Mouse (Mus musculus) embryonic facial prominence, embryonic 11.5 days (tissue): ENCODE results near the gene Serpina6. TPM values are rescaled to one million over a fixed set of nuclear protein-coding genes. Genes with fewer than 3 reads are reported as not detected.
A peak's percentile ranks its signal among the peaks of the same experiment; 100 is the strongest.

Source experiments
- ATAC-seq: fragments of 200-750 bp; cut with Nextera tagmentation; replicated peaks from 2 replicates; pipeline ENCODE4 v1.8.0; 2017; ENCODE audit warnings: low read depth; ENCODE audit not compliant: insufficient number of reproducible peaks, low FRiP score, low TSS enrichment
- DNase-seq: peaks from one replicate; pipeline ENCODE4 v3.0.0-alpha.2; 2015; ENCODE audit warnings: low spot score
- H3K27ac ChIP-seq: fragments of 300-500 bp; sonication (generic); replicated peaks from 2 replicates; pipeline ENCODE4 v1.5.1; 2014; ENCODE audit warnings: mild to moderate bottlenecking, low read depth, low read length, control low read depth
- H3K27me3 ChIP-seq: fragments of 300-500 bp; sonication (generic); 2 replicates; pipeline ENCODE4 v1.6.1; 2014; ENCODE audit warnings: mild to moderate bottlenecking, low read length, moderate library complexity, mixed read lengths; ENCODE audit not compliant: control insufficient read depth, insufficient read depth
- H3K36me3 ChIP-seq: fragments of 300-500 bp; sonication (generic); replicated peaks from 2 replicates; pipeline ENCODE4 v1.6.1; 2014; ENCODE audit warnings: low read depth, mild to moderate bottlenecking, low read length, moderate library complexity, mixed read lengths; ENCODE audit not compliant: control insufficient read depth, insufficient read depth
- H3K4me1 ChIP-seq: fragments of 300-500 bp; sonication (generic); 2 replicates; pipeline ENCODE4 v1.6.1; 2014; ENCODE audit warnings: low read length, mixed read lengths; ENCODE audit not compliant: control insufficient read depth, insufficient read depth
- H3K4me2 ChIP-seq: fragments of 300-500 bp; sonication (generic); 2 replicates; pipeline ENCODE4 v1.6.1; 2014; ENCODE audit warnings: low read depth, mild to moderate bottlenecking, control low read depth, low read length, moderate library complexity
- H3K4me3 ChIP-seq: fragments of 300-500 bp; sonication (generic); 2 replicates; pipeline ENCODE4 v1.5.1; 2014; ENCODE audit warnings: low read depth, low read length, control low read depth
- H3K9ac ChIP-seq: fragments of 300-500 bp; sonication (generic); replicated peaks from 2 replicates; pipeline ENCODE4 v1.6.1; 2014; ENCODE audit warnings: mild to moderate bottlenecking, control low read depth, low read length
- H3K9me3 ChIP-seq: fragments of 300-500 bp; sonication (generic); replicated peaks from 2 replicates; pipeline ENCODE4 v1.6.1; 2016; ENCODE audit warnings: mild to moderate bottlenecking, low read length, inconsistent platforms, mixed read lengths; ENCODE audit not compliant: control insufficient read depth
- WGBS: fragments of 180-500 bp; shearing (Covaris S2); extraction: QIAGEN DNeasy Blood & Tissue Kit; methylation state at CpG from one replicate; pipeline ENCODE4 v1.1.7; 2014; 5-methylcytosine and 5-hydroxymethylcytosine counted together
- polyA plus RNA-seq: library from polyadenylated mRNA; unstranded; fragments of >200 nt; fragmentation: Nextera tagmentation; extraction: Ambion mirVana; gene quantifications from 2 replicates; pipeline ENCODE4 v1.2.1, GENCODE M21; 2014

Serpina6 gene
- polyA plus RNA-seq, 1 experiment from 2014 or later: 0.55 TPM

DNA sequence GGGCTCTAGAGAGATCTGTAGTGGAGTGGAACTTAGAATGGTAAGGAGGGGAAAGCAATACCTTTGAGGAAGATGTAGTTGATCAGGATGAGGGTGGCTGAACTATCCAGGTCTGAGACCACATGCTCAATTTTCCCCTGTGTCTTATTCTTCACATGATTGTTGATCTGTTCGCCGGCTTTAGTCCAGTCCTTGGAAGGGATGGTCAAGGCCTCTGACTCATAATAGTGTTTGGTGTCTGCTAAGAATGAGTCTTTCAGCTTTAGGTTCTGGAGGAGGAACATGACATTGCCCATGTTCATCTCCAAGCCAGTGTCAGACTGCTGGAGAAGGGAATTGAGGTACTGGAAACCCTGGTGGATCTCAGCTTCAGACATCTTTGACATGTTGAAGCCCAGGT, 3.2 kb downstream of the Serpina6 start:
- WGBS: 85% methylated on average over 2 of the region's 2 CpGs
- Histone ChIP-seq H3K36me3 (no peaks in the 10 kb centered on the region), H3K9ac (no peak overlapping the region), H3K4me1 (no peaks in the 10 kb centered on the region), H3K9me3 (no peaks in the 10 kb centered on the region), H3K4me3 (no peak overlapping the region), H3K27ac (no peak overlapping the region), H3K4me2 (no peak overlapping the region), H3K27me3 (no peaks in the 10 kb centered on the region)
- DNase-seq (no peak), ATAC-seq (no peak)

- H3K9me3 ChIP-seq: no peaks in the 10 kb centered on the region
- ATAC-seq (no peak), DNase-seq (no peak)
- H3K4me1 ChIP-seq: no peaks in the 10 kb centered on the region
- no peak overlapping the region for H3K4me2 ChIP-seq
- no peak overlapping the region for H3K4me3 ChIP-seq
- H3K27ac ChIP-seq: no peak overlapping the region
- no peaks in the 10 kb centered on the region for H3K36me3 ChIP-seq
- no peaks in the 10 kb centered on the region for H3K27me3 ChIP-seq
- WGBS: 83% methylated on average over 2 of the region's 2 CpGs
- H3K9ac ChIP-seq: no peak overlapping the region
Measured at GRCm38 (mm10) chr12:103646314-103646713, 10.7 kb downstream of the Serpina6 start.

- no peaks in the 10 kb centered on the region for H3K9me3 ChIP-seq
- peak; percentile 0 for DNase-seq
- H3K4me3 ChIP-seq: no peak overlapping the region
- no peak overlapping the region for H3K9ac ChIP-seq
- no peak overlapping the region for H3K4me2 ChIP-seq
- H3K36me3 ChIP-seq: no peaks in the 10 kb centered on the region
- no peak for ATAC-seq
- H3K27ac ChIP-seq: no peak overlapping the region
- 27% methylated on average over 5 of the region's 5 CpGs for WGBS
- H3K4me1 ChIP-seq: no peaks in the 10 kb centered on the region
- no peaks in the 10 kb centered on the region for H3K27me3 ChIP-seq
Measured at GRCm38 (mm10) chr12:103644601-103645000, 12.4 kb downstream of the Serpina6 start.

DNA sequence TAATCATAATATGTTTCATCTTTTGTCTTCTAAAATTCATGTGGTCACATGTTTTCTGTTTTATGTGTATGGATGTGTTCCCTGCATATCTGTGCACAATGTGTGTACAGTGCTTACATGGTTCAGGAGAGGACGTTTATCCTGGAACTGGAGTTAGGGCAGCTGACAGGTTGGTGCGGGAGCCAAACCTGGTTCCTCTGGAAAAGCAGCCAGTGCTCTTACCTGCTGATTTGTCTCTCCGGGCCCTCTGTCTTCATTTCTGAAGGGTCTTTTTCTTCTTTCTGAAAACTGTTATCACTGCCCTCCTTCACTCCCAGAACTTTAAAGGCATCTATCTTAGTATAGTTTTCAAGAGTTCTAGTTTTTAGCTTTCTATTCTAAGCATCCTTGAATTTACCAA, 13.2 kb downstream of the Serpina6 start:
- WGBS: 79% methylated on average over 3 of the region's 3 CpGs
- no peaks in the 10 kb centered on the region for H3K4me1 ChIP-seq
- no peak overlapping the region for H3K4me2 ChIP-seq
- DNase-seq (no peak), ATAC-seq (no peak)
- no peak overlapping the region for H3K4me3 ChIP-seq
- H3K27ac ChIP-seq: no peak overlapping the region
- no peaks in the 10 kb centered on the region for H3K27me3 ChIP-seq
- no peaks in the 10 kb centered on the region for H3K9me3 ChIP-seq
- no peak overlapping the region for H3K9ac ChIP-seq
- H3K36me3 ChIP-seq: no peaks in the 10 kb centered on the region

DNA sequence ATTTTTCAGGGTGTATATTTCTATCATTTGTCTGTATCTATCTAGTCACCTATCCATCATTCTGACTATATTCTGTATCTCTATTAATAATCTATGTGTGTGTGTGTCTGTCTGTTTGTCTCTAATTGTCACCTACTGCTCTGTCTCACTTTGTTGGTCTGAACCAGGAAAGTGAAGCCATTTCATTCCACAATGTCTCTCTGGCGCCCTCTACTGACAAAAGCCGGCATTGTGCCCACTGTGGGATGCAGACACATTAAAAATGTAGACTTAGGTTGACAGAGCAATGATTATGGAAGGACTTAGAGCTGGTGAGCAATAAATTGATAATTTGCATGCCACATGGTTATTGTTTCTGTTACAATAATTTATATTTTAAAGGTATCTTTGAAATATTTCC, 13.7 kb downstream of the Serpina6 start:
- no peaks in the 10 kb centered on the region for H3K36me3 ChIP-seq
- DNase-seq (peak; percentile 86), ATAC-seq (no peak)
- no peak overlapping the region for H3K4me3 ChIP-seq
- H3K4me2 ChIP-seq: no peak overlapping the region
- 0% methylated on average over 2 of the region's 2 CpGs for WGBS
- no peak overlapping the region for H3K9ac ChIP-seq
- H3K27ac ChIP-seq: no peak overlapping the region
- no peaks in the 10 kb centered on the region for H3K4me1 ChIP-seq
- no peaks in the 10 kb centered on the region for H3K9me3 ChIP-seq
- H3K27me3 ChIP-seq: no peaks in the 10 kb centered on the region

DNA sequence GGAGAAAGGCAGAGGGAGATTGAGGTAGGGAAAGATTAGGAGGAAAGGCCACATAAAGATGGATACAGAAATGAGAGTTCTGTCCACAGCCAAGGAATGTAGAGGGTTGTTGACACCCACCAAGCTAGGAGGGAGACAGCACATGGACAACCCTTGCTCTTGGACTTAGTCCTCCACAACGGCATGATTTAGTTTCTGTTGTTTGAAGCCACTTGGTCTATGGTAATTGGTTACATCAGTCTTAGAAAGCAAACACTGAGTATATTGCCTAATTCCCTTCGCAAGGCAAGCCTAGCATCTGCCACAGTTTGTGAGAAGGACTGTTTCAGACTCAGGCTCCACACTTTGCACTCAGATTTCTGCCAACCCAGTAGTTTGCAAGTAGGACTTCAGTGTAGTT, 21.2 kb downstream of the Serpina6 start:
- Histone ChIP-seq H3K9me3 (no peaks in the 10 kb centered on the region), H3K9ac (no peak overlapping the region), H3K27me3 (no peaks in the 10 kb centered on the region), H3K4me1 (no peaks in the 10 kb centered on the region), H3K27ac (no peak overlapping the region), H3K4me3 (no peak overlapping the region), H3K4me2 (no peak overlapping the region), H3K36me3 (no peaks in the 10 kb centered on the region)
- no peak for ATAC-seq
- no peak for DNase-seq
- 84% methylated on average over 2 of the region's 2 CpGs for WGBS

DNA sequence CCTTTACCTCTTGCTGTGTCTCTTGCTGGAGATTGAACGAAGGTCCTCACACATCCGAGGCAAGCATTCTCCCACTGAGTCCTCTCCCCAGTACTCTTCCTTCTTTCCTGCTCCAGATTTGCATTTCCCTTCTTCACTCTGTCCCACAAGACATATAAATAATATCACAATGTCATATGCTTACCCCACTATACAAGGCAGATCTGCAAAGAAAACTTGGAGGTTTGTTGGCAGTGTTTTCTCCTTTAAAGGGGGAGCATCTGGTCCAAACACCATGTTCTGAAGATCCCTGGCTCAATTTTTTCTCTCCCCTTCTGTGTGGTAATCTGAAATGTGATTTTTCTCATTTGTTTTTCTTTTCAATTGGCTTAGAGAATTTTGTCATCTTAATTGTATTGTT, 22.6 kb downstream of the Serpina6 start:
- Histone ChIP-seq H3K36me3 (no peaks in the 10 kb centered on the region), H3K9me3 (no peaks in the 10 kb centered on the region), H3K9ac (no peak overlapping the region), H3K4me3 (no peak overlapping the region), H3K4me2 (no peak overlapping the region), H3K27ac (no peak overlapping the region), H3K27me3 (no peaks in the 10 kb centered on the region), H3K4me1 (no peaks in the 10 kb centered on the region)
- no peak for DNase-seq
- no peak for ATAC-seq
- WGBS: 71% methylated on average over 2 of the region's 2 CpGs

DNA sequence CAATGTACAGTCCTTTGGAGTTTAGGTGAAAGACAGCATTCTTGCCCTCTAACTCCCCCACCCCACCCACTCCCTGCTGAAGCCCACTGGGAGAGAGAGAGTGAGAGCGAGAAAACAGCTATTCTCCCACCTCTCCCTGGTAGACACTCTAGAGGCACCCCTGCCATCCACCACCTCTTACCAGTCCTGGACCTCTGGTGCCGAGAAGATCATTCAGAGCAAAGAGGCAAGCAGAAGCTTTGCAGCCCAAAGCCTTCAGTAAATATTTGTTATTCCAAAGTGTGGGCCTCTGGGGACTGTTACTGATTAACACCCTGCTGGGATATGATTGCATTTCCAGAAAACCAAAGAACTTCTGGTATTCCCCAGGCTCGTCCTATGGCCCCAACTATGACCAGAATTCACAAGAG, 25.8 kb downstream of the Serpina6 start, which contains the start of gene Serpina10:
Gene Serpina10 (minus strand): TSS at position 242 of the 410 bp plus-strand sequence.
- no peak within 1 kb of the TSS for H3K9ac ChIP-seq
- no peaks in the 10 kb centered on the region for H3K4me1 ChIP-seq
- no peaks in the 10 kb centered on the region for H3K27me3 ChIP-seq
- H3K9me3 ChIP-seq: no peaks in the 10 kb centered on the region
- DNase-seq (no peak), ATAC-seq (no peak)
- no peaks in the 10 kb centered on the region for H3K36me3 ChIP-seq
- 73% methylated on average over 3 of the region's 3 CpGs for WGBS
- H3K4me2 ChIP-seq: no peak within 1 kb of the TSS
- no peak within 1 kb of the TSS for H3K27ac ChIP-seq
- H3K4me3 ChIP-seq: no peak within 1 kb of the TSS
